In the genomic region with DNA sequence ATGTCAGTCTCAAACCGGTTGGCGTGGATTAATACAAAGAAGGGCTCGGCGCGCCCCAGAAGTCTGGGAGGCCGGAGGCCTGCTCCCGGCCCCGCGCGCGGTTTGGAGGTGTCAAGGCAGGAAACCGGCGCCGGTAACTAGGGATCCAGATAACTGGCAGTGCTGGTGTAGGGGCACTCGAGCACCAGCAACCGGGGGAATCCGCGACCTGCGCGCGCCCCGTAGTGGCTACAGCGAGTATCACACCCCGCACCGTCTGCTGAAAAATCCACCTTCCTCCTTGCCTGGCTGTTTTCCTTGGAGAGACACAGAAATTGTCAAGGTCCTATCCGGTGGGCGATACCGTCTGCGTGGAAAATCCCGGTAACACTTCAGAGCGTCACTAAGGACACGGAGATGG, we compare ENCODE assay signal across 8 mouse cellular contexts. TPM values are rescaled to one million over a fixed set of nuclear protein-coding genes. Genes with fewer than 3 reads are reported as not detected.
DNase-seq lines count a peak whose midpoint lies in the region; ATAC-seq and TF ChIP-seq lines count a peak whose summit lies in the region.

No protein-coding gene starts in this region.

- peak; percentile 69 for TF ChIP-seq CTCF in bone marrow, adult 2 months (IDR thresholded peaks at IDR 0.05; ENCODE audit: control insufficient read depth, insufficient read depth, low read length)
- TF ChIP-seq CTCF in midbrain, postnatal 0 days (IDR thresholded peaks at IDR 0.05), result peak; percentile 85

- H3K27ac ChIP-seq in bone marrow, adult 2 months (ENCODE audit: control insufficient read depth, insufficient read depth, low read depth, low read length, poor library complexity), result no peak overlapping the region
- no peak overlapping the region for H3K27ac ChIP-seq in embryonic facial prominence, embryonic 15.5 days (replicated peaks)
- no peak overlapping the region for H3K27ac ChIP-seq in heart, embryonic 12.5 days (ENCODE audit: poor library complexity, severe bottlenecking)
- H3K27ac ChIP-seq in kidney, embryonic 15.5 days, result no peak overlapping the region
- no peak overlapping the region for H3K27ac ChIP-seq in limb, embryonic 15.5 days
- H3K27ac ChIP-seq in midbrain, postnatal 0 days (ENCODE audit: low read depth, low read length), result no peak overlapping the region

- H3K9ac ChIP-seq in embryonic facial prominence, embryonic 15.5 days, result no peak overlapping the region
- 0 out of 2 replicates have a peak overlapping the region, but pooled peaks have one; percentile 32 for H3K9ac ChIP-seq in heart, embryonic 12.5 days
- H3K9ac ChIP-seq in kidney, embryonic 15.5 days, result no peak overlapping the region
- H3K9ac ChIP-seq in limb, embryonic 15.5 days, result no peak overlapping the region
- no peak overlapping the region for H3K9ac ChIP-seq in midbrain, postnatal 0 days (replicated peaks; ENCODE audit: low read length, poor library complexity, severe bottlenecking)

- no peak for ATAC-seq in embryonic facial prominence, embryonic 15.5 days (ENCODE audit: insufficient number of reproducible peaks, low FRiP score, low TSS enrichment, low read depth)
- ATAC-seq in heart, embryonic 12.5 days (ENCODE audit: insufficient number of reproducible peaks, low FRiP score), result no peak
- no peak for ATAC-seq in kidney, embryonic 15.5 days (replicated peaks; ENCODE audit: low FRiP score)
- no peak for ATAC-seq in limb, embryonic 15.5 days (ENCODE audit: insufficient number of reproducible peaks, low FRiP score, low TSS enrichment, low read depth)
- no peak for ATAC-seq in midbrain, postnatal 0 days (ENCODE audit: low FRiP score)

- H3K4me2 ChIP-seq in embryonic facial prominence, embryonic 15.5 days (replicated peaks), result peak overlapping the region; percentile 46
- peak overlapping the region; percentile 59 for H3K4me2 ChIP-seq in heart, embryonic 12.5 days
- peak overlapping the region; percentile 47 for H3K4me2 ChIP-seq in kidney, embryonic 15.5 days
- peak overlapping the region; percentile 37 for H3K4me2 ChIP-seq in limb, embryonic 15.5 days
- peak overlapping the region; percentile 38 for H3K4me2 ChIP-seq in midbrain, postnatal 0 days (ENCODE audit: low read depth, low read length, poor library complexity, severe bottlenecking)

- no peaks in the 10 kb centered on the region; the same call in 1 of the 2 replicates for H3K4me1 ChIP-seq in bone marrow, adult 2 months (ENCODE audit: control insufficient read depth, insufficient read depth, low read length)
- peaks cover 39% of the 10 kb centered on the region for H3K4me1 ChIP-seq in embryonic facial prominence, embryonic 15.5 days
- H3K4me1 ChIP-seq in heart, embryonic 12.5 days (replicated peaks), result peaks cover 55% of the 10 kb centered on the region
- peaks cover 56% of the 10 kb centered on the region for H3K4me1 ChIP-seq in kidney, embryonic 15.5 days
- H3K4me1 ChIP-seq in limb, embryonic 15.5 days, result peaks cover 42% of the 10 kb centered on the region
- peaks cover 18% of the 10 kb centered on the region for H3K4me1 ChIP-seq in midbrain, postnatal 0 days (ENCODE audit: insufficient read depth, low read length)

- H3K9me3 ChIP-seq in embryonic facial prominence, embryonic 15.5 days (replicated peaks), result no peaks in the 10 kb centered on the region
- H3K9me3 ChIP-seq in heart, embryonic 12.5 days (replicated peaks), result no peaks in the 10 kb centered on the region
- H3K9me3 ChIP-seq in kidney, embryonic 15.5 days (replicated peaks), result no peaks in the 10 kb centered on the region
- no peaks in the 10 kb centered on the region for H3K9me3 ChIP-seq in limb, embryonic 15.5 days
- H3K9me3 ChIP-seq in midbrain, postnatal 0 days (ENCODE audit: low read length), result no peaks in the 10 kb centered on the region

- no peak for TF ChIP-seq POLR2A in bone marrow, adult 2 months (IDR thresholded peaks at IDR 0.05; ENCODE audit: borderline replicate concordance, control insufficient read depth, low read depth, low read length)

- DNase-seq in B cell, adult 2 months, result peak; percentile 85 to 87
- DNase-seq in midbrain, postnatal 0 days (ENCODE audit: low spot score), result peak; percentile 81
- DNase-seq in spleen, postnatal 36 days (ENCODE audit: low spot score in 2 of 2), result peak; percentile 46 to 59

- H3K27me3 ChIP-seq in embryonic facial prominence, embryonic 15.5 days, result peaks cover 100% of the 10 kb centered on the region
- peaks cover 100% of the 10 kb centered on the region for H3K27me3 ChIP-seq in heart, embryonic 12.5 days (replicated peaks)
- peaks cover 100% of the 10 kb centered on the region for H3K27me3 ChIP-seq in kidney, embryonic 15.5 days
- peaks cover 100% of the 10 kb centered on the region for H3K27me3 ChIP-seq in limb, embryonic 15.5 days
- H3K27me3 ChIP-seq in midbrain, postnatal 0 days (ENCODE audit: insufficient read depth, low read length), result peaks cover 79% of the 10 kb centered on the region

- no peaks in the 10 kb centered on the region for H3K36me3 ChIP-seq in embryonic facial prominence, embryonic 15.5 days
- H3K36me3 ChIP-seq in heart, embryonic 12.5 days, result no peaks in the 10 kb centered on the region
- H3K36me3 ChIP-seq in kidney, embryonic 15.5 days, result no peaks in the 10 kb centered on the region
- no peaks in the 10 kb centered on the region for H3K36me3 ChIP-seq in limb, embryonic 15.5 days
- no peaks in the 10 kb centered on the region for H3K36me3 ChIP-seq in midbrain, postnatal 0 days (ENCODE audit: insufficient read depth, low read length)

- WGBS in bone marrow, adult 2 months, result under 1% methylated on average over 32 of the region's 32 CpGs
- 1% methylated on average over 32 of the region's 32 CpGs for WGBS in embryonic facial prominence, embryonic 15.5 days
- under 1% methylated on average over 32 of the region's 32 CpGs for WGBS in heart, embryonic 12.5 days
- under 1% methylated on average over 32 of the region's 32 CpGs for WGBS in kidney, embryonic 15.5 days
- WGBS in limb, embryonic 15.5 days, result under 1% methylated on average over 32 of the region's 32 CpGs
- 1% methylated on average over 32 of the region's 32 CpGs for WGBS in midbrain, postnatal 0 days

- no peak overlapping the region for H3K4me3 ChIP-seq in bone marrow, adult 2 months (replicated peaks; ENCODE audit: control insufficient read depth, low read depth, low read length)
- H3K4me3 ChIP-seq in embryonic facial prominence, embryonic 15.5 days (replicated peaks), result peak overlapping the region; percentile 29
- peak overlapping the region; percentile 12 for H3K4me3 ChIP-seq in heart, embryonic 12.5 days
- peak overlapping the region; percentile 17 for H3K4me3 ChIP-seq in kidney, embryonic 15.5 days (replicated peaks)
- H3K4me3 ChIP-seq in limb, embryonic 15.5 days, result peak overlapping the region; percentile 22
- H3K4me3 ChIP-seq in midbrain, postnatal 0 days (ENCODE audit: low read depth, low read length), result peak overlapping the region; percentile 16; the same call in 1 of the 2 replicates

RNA-seq across cellular contexts. Expression of a gene that starts 5.2 kb away (rescaled TPM):
- polyA plus RNA-seq in bone marrow, adult 2 months (2011; ENCODE audit: insufficient read depth, insufficient read length, low replicate concordance, missing spikeins), result 0.25 TPM in 1 of 2 replicates, not detected in the other
- 0.04 and 0.05 TPM in 2 replicates for polyA plus RNA-seq in embryonic facial prominence, embryonic 15.5 days (2015; fragmentation: Nextera tagmentation; extraction: Ambion mirVana)
- polyA plus RNA-seq in heart, embryonic 12.5 days (2016; fragmentation: Nextera tagmentation; extraction: Ambion mirVana), result 0.04 and 0.14 TPM in 2 replicates
- 2.9 and 3.2 TPM in 2 replicates for polyA plus RNA-seq in kidney, embryonic 15.5 days (2015; fragmentation: Nextera tagmentation; extraction: Ambion mirVana)
- polyA plus RNA-seq in limb, embryonic 15.5 days (2015; fragmentation: Nextera tagmentation; extraction: Ambion mirVana), result 0.15 TPM in 1 of 2 replicates, not detected in the other
- total RNA-seq in midbrain, postnatal 0 days (2014; rRNA removed), result 5.5 and 7.3 TPM in 2 replicates
- 0.51 and 0.64 TPM in 2 replicates for polyA plus RNA-seq in midbrain, postnatal 0 days (2015; fragmentation: Nextera tagmentation; extraction: Ambion mirVana)

RNA-seq across cellular contexts. Expression of a gene that starts 14.4 kb away (rescaled TPM):
- polyA plus RNA-seq in bone marrow, adult 2 months (2011; ENCODE audit: insufficient read depth, insufficient read length, low replicate concordance, missing spikeins), result not detected in 2 replicates
- polyA plus RNA-seq in embryonic facial prominence, embryonic 15.5 days (2015; fragmentation: Nextera tagmentation; extraction: Ambion mirVana), result 0.07 TPM in 1 of 2 replicates, not detected in the other
- polyA plus RNA-seq in heart, embryonic 12.5 days (2016; fragmentation: Nextera tagmentation; extraction: Ambion mirVana), result not detected in 2 replicates
- 0.06 TPM in 1 of 2 replicates, not detected in the other for polyA plus RNA-seq in kidney, embryonic 15.5 days (2015; fragmentation: Nextera tagmentation; extraction: Ambion mirVana)
- polyA plus RNA-seq in limb, embryonic 15.5 days (2015; fragmentation: Nextera tagmentation; extraction: Ambion mirVana), result 0.06 and 0.14 TPM in 2 replicates
- 0.33 TPM in 2 replicates for total RNA-seq in midbrain, postnatal 0 days (2014; rRNA removed)
- 0.81 and 1.1 TPM in 2 replicates for polyA plus RNA-seq in midbrain, postnatal 0 days (2015; fragmentation: Nextera tagmentation; extraction: Ambion mirVana)

RNA-seq across cellular contexts. Expression of a gene that starts 26.1 kb away (rescaled TPM):
- 1.1 and 1.4 TPM in 2 replicates for polyA plus RNA-seq in bone marrow, adult 2 months (2011; ENCODE audit: insufficient read depth, insufficient read length, low replicate concordance, missing spikeins)
- polyA plus RNA-seq in embryonic facial prominence, embryonic 15.5 days (2015; fragmentation: Nextera tagmentation; extraction: Ambion mirVana), result 6.0 and 8.0 TPM in 2 replicates
- polyA plus RNA-seq in heart, embryonic 12.5 days (2016; fragmentation: Nextera tagmentation; extraction: Ambion mirVana), result not detected in 2 replicates
- 0.12 and 0.31 TPM in 2 replicates for polyA plus RNA-seq in kidney, embryonic 15.5 days (2015; fragmentation: Nextera tagmentation; extraction: Ambion mirVana)
- polyA plus RNA-seq in limb, embryonic 15.5 days (2015; fragmentation: Nextera tagmentation; extraction: Ambion mirVana), result 6.0 and 7.0 TPM in 2 replicates
- total RNA-seq in midbrain, postnatal 0 days (2014; rRNA removed), result 0.38 and 1.5 TPM in 2 replicates
- not detected in 2 replicates for polyA plus RNA-seq in midbrain, postnatal 0 days (2015; fragmentation: Nextera tagmentation; extraction: Ambion mirVana)

RNA-seq across cellular contexts. Expression of a gene that starts 27.3 kb away (rescaled TPM):
- 64.8 and 107 TPM in 2 replicates for polyA plus RNA-seq in bone marrow, adult 2 months (2011; ENCODE audit: insufficient read depth, insufficient read length, low replicate concordance, missing spikeins)
- 90.5 and 91.9 TPM in 2 replicates for polyA plus RNA-seq in embryonic facial prominence, embryonic 15.5 days (2015; fragmentation: Nextera tagmentation; extraction: Ambion mirVana)
- 81.5 and 83.5 TPM in 2 replicates for polyA plus RNA-seq in heart, embryonic 12.5 days (2016; fragmentation: Nextera tagmentation; extraction: Ambion mirVana)
- 98.5 and 100 TPM in 2 replicates for polyA plus RNA-seq in kidney, embryonic 15.5 days (2015; fragmentation: Nextera tagmentation; extraction: Ambion mirVana)
- 91.4 and 94.3 TPM in 2 replicates for polyA plus RNA-seq in limb, embryonic 15.5 days (2015; fragmentation: Nextera tagmentation; extraction: Ambion mirVana)
- 45.1 and 50.6 TPM in 2 replicates for total RNA-seq in midbrain, postnatal 0 days (2014; rRNA removed)
- 50.6 and 57.4 TPM in 2 replicates for polyA plus RNA-seq in midbrain, postnatal 0 days (2015; fragmentation: Nextera tagmentation; extraction: Ambion mirVana)

RNA-seq across cellular contexts. Expression of a gene that starts 41.0 kb away (rescaled TPM):
- polyA plus RNA-seq in bone marrow, adult 2 months (2011; ENCODE audit: insufficient read depth, insufficient read length, low replicate concordance, missing spikeins), result 11.0 and 19.8 TPM in 2 replicates
- polyA plus RNA-seq in embryonic facial prominence, embryonic 15.5 days (2015; fragmentation: Nextera tagmentation; extraction: Ambion mirVana), result 52.6 and 53.3 TPM in 2 replicates
- 46.3 and 46.9 TPM in 2 replicates for polyA plus RNA-seq in heart, embryonic 12.5 days (2016; fragmentation: Nextera tagmentation; extraction: Ambion mirVana)
- 51.9 and 55.6 TPM in 2 replicates for polyA plus RNA-seq in kidney, embryonic 15.5 days (2015; fragmentation: Nextera tagmentation; extraction: Ambion mirVana)
- polyA plus RNA-seq in limb, embryonic 15.5 days (2015; fragmentation: Nextera tagmentation; extraction: Ambion mirVana), result 41.7 and 49.3 TPM in 2 replicates
- 122 and 144 TPM in 2 replicates for total RNA-seq in midbrain, postnatal 0 days (2014; rRNA removed)
- polyA plus RNA-seq in midbrain, postnatal 0 days (2015; fragmentation: Nextera tagmentation; extraction: Ambion mirVana), result 89.2 and 93.8 TPM in 2 replicates
